Mouse (Mus musculus) activated CD4-positive, CD25-positive, alpha-beta regulatory T cell, adult 4 months (primary cell): Measurements from ENCODE around the gene Pthlh. TPM values are rescaled to one million over a fixed set of nuclear protein-coding genes. Genes with fewer than 3 reads are reported as not detected.

Experiments
- polyA plus RNA-seq, 2 experiments: library from polyadenylated mRNA; unstranded; fragments of 100-300 nt; shearing (Covaris generic); gene quantifications; one replicate each; pipeline ENCODE4 v1.2.1; 2017

The Pthlh gene
- polyA plus RNA-seq, 2 experiments from 2014 or later: not detected

Other genes starting within 250 kb of the Pthlh start
- gene Rep15, start 231.6 kb downstream of the Pthlh start, polyA plus RNA-seq: under 1 TPM; 0.29 to 0.95 TPM
- gene Mrps35, start 221.4 kb downstream of the Pthlh start, polyA plus RNA-seq: 10 to 100 TPM; 92.3 to 93.8 TPM
- gene Mansc4, start 177.2 kb downstream of the Pthlh start, polyA plus RNA-seq: 1 to 10 TPM in 1 of 2 experiments, not detected in 1; 1.1 TPM
- gene Klhl42, start 172.8 kb downstream of the Pthlh start, polyA plus RNA-seq: 10 to 100 TPM; 18.0 to 21.9 TPM
- gene Ccdc91, start 211.6 kb upstream of the Pthlh start, polyA plus RNA-seq: 1 to 10 TPM; 6.9 to 7.5 TPM